Comparison of ENCODE assay signal across 17 mouse cellular contexts in genomic region chr5:9173295-9173694, GRCm38 (mm10).
"Had no signal": no experiment of that assay in that cellular context is flagged by ENCODE, and none has a peak within 500 bp of the region (broad histone marks: within the 10 kb centered on the region; RNA-seq: fewer than 3 reads in every experiment).

No protein-coding gene starts in this region.

- DNase-seq: liver, postnatal 0 days; lung, adult 2 months; lung, postnatal 14 days; lung, postnatal 36 days; right cerebral cortex, postnatal 14 days; thymus, adult 18-20 months; thymus, postnatal 14 days; thymus, postnatal 36 days had no signal

- H3K36me3 ChIP-seq: lung, embryonic 15.5 days; midbrain, embryonic 13.5 days; midbrain, embryonic 15.5 days; neural tube, embryonic 13.5 days; neural tube, embryonic 15.5 days had no signal

- H3K9me3 ChIP-seq: lung, embryonic 15.5 days; megakaryocyte, embryonic 14.5 days; midbrain, embryonic 13.5 days; midbrain, embryonic 15.5 days; neural tube, embryonic 13.5 days; neural tube, embryonic 15.5 days had no signal

- H3K27me3 ChIP-seq: lung, embryonic 15.5 days; megakaryocyte, embryonic 14.5 days; midbrain, embryonic 13.5 days; midbrain, embryonic 15.5 days; neural tube, embryonic 13.5 days; neural tube, embryonic 15.5 days had no signal

- H3K4me3 ChIP-seq: lung, embryonic 15.5 days; megakaryocyte, embryonic 14.5 days; midbrain, embryonic 13.5 days; midbrain, embryonic 15.5 days; myocyte; neural tube, embryonic 13.5 days; neural tube, embryonic 15.5 days had no signal

- H3K4me1 ChIP-seq: lung, embryonic 15.5 days; midbrain, embryonic 13.5 days; midbrain, embryonic 15.5 days; neural tube, embryonic 13.5 days; neural tube, embryonic 15.5 days had no signal

- H3K27ac ChIP-seq: lung, embryonic 15.5 days; macrophage; midbrain, embryonic 13.5 days; midbrain, embryonic 15.5 days; neural tube, embryonic 13.5 days; neural tube, embryonic 15.5 days had no signal

- ATAC-seq: liver, postnatal 0 days; lung, postnatal 0 days; midbrain, embryonic 13.5 days; midbrain, embryonic 15.5 days had no signal
